Mouse (Mus musculus): ENCODE measurements at regions not wholly inside any gene's neighbourhood (a gene's known extent, or its start where the extent isn't known, plus 50 kb on each side); places are given as distances from the start of the nearest gene placed in this dataset.

GRCm38 (mm10) chr15:89940591-89940990 lies 98.9 kb upstream of the Syt10 start:
- TF ChIP-seq POLR2AphosphoS2 (IDR thresholded peaks at IDR 0.05; ENCODE audit: insufficient read length, low read depth) (no peak), POLR2A (IDR thresholded peaks at IDR 0.05; ENCODE audit: insufficient read length, low read depth) (no peak), USF1 (IDR thresholded peaks at IDR 0.05; ENCODE audit: low read depth) (no peak), E2F4 (IDR thresholded peaks at IDR 0.05; ENCODE audit: insufficient read depth) (no peak), CEBPB (IDR thresholded peaks at IDR 0.05; ENCODE audit: insufficient read depth, poor library complexity, severe bottlenecking) (peak; percentile 37; the same call in 1 of the 2 replicates), MYOG (IDR thresholded peaks at IDR 0.05; ENCODE audit: control insufficient read depth in 1 of 3, insufficient read depth in 1 of 3, insufficient read length in 2 of 3, low read depth in 2 of 3) (no peak), TCF12 (IDR thresholded peaks at IDR 0.05; ENCODE audit: insufficient read depth, poor library complexity, severe bottlenecking) (no peak)
